Mouse (Mus musculus): ENCODE results near the gene Kank4. TPM values are rescaled to one million over a fixed set of nuclear protein-coding genes. Genes with fewer than 3 reads are reported as not detected.

Kank4 gene
- polyA plus RNA-seq, 1 experiment from 2014 or later = 5.9 TPM

DNA sequence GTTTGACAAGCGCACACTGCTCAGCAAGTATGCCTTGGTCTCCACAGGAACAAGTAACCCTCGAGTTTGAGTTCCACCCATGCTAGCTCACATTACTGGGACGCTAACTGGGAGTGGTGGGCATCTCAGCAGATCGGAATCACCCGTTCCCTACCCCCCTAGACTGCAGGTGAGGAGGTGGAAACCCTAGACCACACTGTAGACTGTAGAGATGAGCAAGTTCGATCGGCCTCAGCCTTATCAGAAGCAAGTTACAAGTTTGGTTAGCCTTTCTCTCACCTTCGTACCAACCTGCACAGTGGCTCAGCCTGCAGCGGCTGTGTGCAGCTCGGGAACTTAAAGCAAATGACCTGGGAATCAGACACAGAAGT is 98.8 kb downstream of the Kank4 start:
- ATAC-seq (ENCODE audit: insufficient read depth) (no peak), DNase-seq (no peak)
- H3K36me3 ChIP-seq (ENCODE audit: insufficient read depth) = no peaks in the 10 kb centered on the region
- TF ChIP-seq CTCF (IDR thresholded peaks at IDR 0.05; ENCODE audit: low read depth) = no peak
- WGBS = 79% methylated on average over 10 of the region's 10 CpGs
- H3K27ac ChIP-seq (ENCODE audit: low read depth) = no peak overlapping the region
- no peak overlapping the region for H3K4me2 ChIP-seq
- H3K9me3 ChIP-seq (ENCODE audit: low read depth, low read length) = no peaks in the 10 kb centered on the region
- H3K4me3 ChIP-seq (ENCODE audit: low read depth, low read length) = no peak overlapping the region
- no peak overlapping the region for H3K9ac ChIP-seq
- H3K4me1 ChIP-seq (ENCODE audit: insufficient read depth) = no peaks in the 10 kb centered on the region
- H3K27me3 ChIP-seq (ENCODE audit: insufficient read depth, low read length) = no peaks in the 10 kb centered on the region

DNA sequence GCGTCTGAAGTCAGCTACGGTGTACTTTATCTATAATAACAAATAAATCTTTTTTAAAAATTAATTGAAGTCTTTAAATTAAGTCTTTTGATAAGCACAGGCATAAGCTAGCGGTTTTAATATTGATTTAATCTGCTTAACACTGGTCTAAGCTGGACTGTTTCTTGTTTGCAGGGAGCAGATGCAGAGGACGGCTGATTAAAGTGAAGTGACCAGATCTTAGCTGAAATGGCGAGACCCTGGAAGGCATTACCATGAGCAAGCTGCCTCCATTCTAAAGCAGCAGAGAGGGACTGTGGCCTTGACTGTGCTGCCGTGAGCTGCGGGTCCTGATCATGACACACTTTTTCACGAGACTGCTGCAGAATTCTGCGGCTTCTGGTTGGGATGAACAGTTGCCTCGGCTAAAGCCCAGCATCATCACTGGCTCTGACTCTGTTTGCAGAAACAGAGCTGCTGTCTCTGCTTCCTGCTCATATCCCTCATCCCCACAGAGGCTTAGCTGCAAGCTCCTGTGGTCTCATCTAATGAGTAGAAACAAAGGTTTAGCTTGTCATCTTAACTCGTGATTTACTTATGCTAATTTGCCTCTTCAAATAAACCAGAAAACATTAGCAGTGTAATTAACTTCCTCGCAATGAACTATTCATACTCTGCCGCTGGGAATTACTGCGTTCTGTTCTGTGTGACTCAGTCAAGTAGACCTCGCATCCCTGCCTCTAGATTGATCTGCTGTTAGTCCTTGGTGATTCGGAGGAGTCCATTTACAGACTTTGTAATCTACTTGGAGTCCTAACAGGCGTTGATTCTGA is 99.4 kb downstream of the Kank4 start:
- ATAC-seq (ENCODE audit: insufficient read depth) (no peak), DNase-seq (no peak)
- Histone ChIP-seq H3K4me2 (no peak overlapping the region), H3K4me1 (ENCODE audit: insufficient read depth) (no peaks in the 10 kb centered on the region), H3K9me3 (ENCODE audit: low read depth, low read length) (no peaks in the 10 kb centered on the region), H3K36me3 (ENCODE audit: insufficient read depth) (no peaks in the 10 kb centered on the region), H3K27me3 (ENCODE audit: insufficient read depth, low read length) (no peaks in the 10 kb centered on the region), H3K4me3 (ENCODE audit: low read depth, low read length) (no peak overlapping the region), H3K9ac (no peak overlapping the region), H3K27ac (ENCODE audit: low read depth) (no peak overlapping the region)
- TF ChIP-seq CTCF (IDR thresholded peaks at IDR 0.05; ENCODE audit: low read depth) = no peak
- 79% methylated on average over 17 of the region's 17 CpGs for WGBS

DNA sequence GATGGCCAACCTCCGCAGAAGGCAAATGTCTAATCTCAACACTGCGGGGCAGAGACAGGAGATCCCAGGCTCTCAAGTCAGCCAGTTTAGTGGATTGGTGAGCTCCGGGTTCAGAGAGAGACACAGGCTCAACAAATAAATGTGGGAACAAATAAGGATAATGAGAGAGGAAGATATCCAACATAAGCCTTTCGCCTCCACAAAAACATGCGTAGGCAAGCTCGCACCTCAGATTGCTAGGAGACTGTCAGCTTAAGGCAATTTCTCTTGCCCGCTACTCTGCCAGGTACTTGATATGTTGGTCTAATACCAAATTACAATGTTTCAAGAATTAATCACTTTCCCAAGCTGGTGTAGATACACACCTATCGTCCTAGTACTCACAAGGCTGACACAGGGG is 106.4 kb downstream of the Kank4 start:
- no peaks in the 10 kb centered on the region for H3K36me3 ChIP-seq (ENCODE audit: insufficient read depth)
- H3K9me3 ChIP-seq (ENCODE audit: low read depth, low read length) = no peaks in the 10 kb centered on the region
- TF ChIP-seq CTCF (IDR thresholded peaks at IDR 0.05; ENCODE audit: low read depth) = no peak
- H3K27ac ChIP-seq (ENCODE audit: low read depth) = no peak overlapping the region
- 91% methylated on average over 8 of the region's 8 CpGs for whole genome bisulfite sequencing
- H3K4me2 ChIP-seq = no peak overlapping the region
- H3K27me3 ChIP-seq (ENCODE audit: insufficient read depth, low read length) = no peaks in the 10 kb centered on the region
- H3K9ac ChIP-seq = no peak overlapping the region
- no peaks in the 10 kb centered on the region for H3K4me1 ChIP-seq (ENCODE audit: insufficient read depth)
- no peak overlapping the region for H3K4me3 ChIP-seq (ENCODE audit: low read depth, low read length)
- ATAC-seq (ENCODE audit: insufficient read depth) = no peak
- DNase-seq = no peak

Other genes with a start within 250 kb of the Kank4 start
- 0.16 and 0.31 TPM in 2 replicates for gene L1td1, start 90.8 kb downstream of the Kank4 start, polyA plus RNA-seq (2014; fragmentation: Nextera tagmentation; extraction: Ambion mirVana)
- not detected in 2 replicates for gene I0C0044D17Rik, start 6.3 kb upstream of the Kank4 start, polyA plus RNA-seq (2014; fragmentation: Nextera tagmentation; extraction: Ambion mirVana)
- 130 and 133 TPM in 2 replicates for gene Usp1, start 106.3 kb upstream of the Kank4 start, polyA plus RNA-seq (2014; fragmentation: Nextera tagmentation; extraction: Ambion mirVana)
- 1.1 and 1.7 TPM in 2 replicates for gene Angptl3, start 213.4 kb upstream of the Kank4 start, polyA plus RNA-seq (2014; fragmentation: Nextera tagmentation; extraction: Ambion mirVana)

Data from lung, embryonic 14.5 days (tissue).